Mouse (Mus musculus): ENCODE measurements at regions not wholly inside any gene's neighbourhood (a gene's known extent, or its start where the extent isn't known, plus 50 kb on each side); places are given as distances from the start of the nearest gene placed in this dataset.
"Not testable (repeated sequence)": the region's sequence is repeated elsewhere in the genome, so short reads cannot be mapped to it uniquely, and the experiment has no call there.

- Histone ChIP-seq H3K9me3 (ENCODE audit: control insufficient read depth, low read length) (no peaks in the 10 kb centered on the region), H3K9ac (replicated peaks; ENCODE audit: low read depth, low read length) (no peak overlapping the region), H3K4me1 (replicated peaks; ENCODE audit: control insufficient read depth, insufficient read depth, low read length) (peaks cover 6% of the 10 kb centered on the region; the same call in 1 of the 2 replicates), H3K27ac (ENCODE audit: low read length) (no peak overlapping the region), H3K4me3 (replicated peaks; ENCODE audit: low read length) (no peak overlapping the region), H3K36me3 (ENCODE audit: control insufficient read depth, insufficient read depth) (no peaks in the 10 kb centered on the region), H3K4me2 (ENCODE audit: low read length) (no peak overlapping the region), H3K27me3 (replicated peaks; ENCODE audit: control insufficient read depth, insufficient read depth, low read length) (no peaks in the 10 kb centered on the region)
- WGBS: 66% methylated on average over 2 of the region's 2 CpGs
- ATAC-seq: no peak
Measured at GRCm38 (mm10) chr1:157875006-157875405, 368.5 kb downstream of the Sec16b start.

GRCm38 (mm10) chr1:157877117-157877516, 370.6 kb downstream of the Sec16b start:
- not testable (repeated sequence) for H3K27me3 ChIP-seq (replicated peaks; ENCODE audit: control insufficient read depth, insufficient read depth, low read length); H3K9ac ChIP-seq (replicated peaks; ENCODE audit: low read depth, low read length); H3K27ac ChIP-seq (ENCODE audit: low read length); H3K4me3 ChIP-seq (replicated peaks; ENCODE audit: low read length); H3K4me1 ChIP-seq (replicated peaks; ENCODE audit: control insufficient read depth, insufficient read depth, low read length); ATAC-seq; H3K36me3 ChIP-seq (ENCODE audit: control insufficient read depth, insufficient read depth); H3K4me2 ChIP-seq (ENCODE audit: low read length); H3K9me3 ChIP-seq (ENCODE audit: control insufficient read depth, low read length)
- 100% methylated on average over 2 of the region's 4 CpGs for WGBS

- no peak overlapping the region; the same call in 1 of the 2 replicates for H3K27ac ChIP-seq (ENCODE audit: low read length)
- peaks cover 30% of the 10 kb centered on the region for H3K4me1 ChIP-seq (replicated peaks; ENCODE audit: control insufficient read depth, insufficient read depth, low read length)
- no peaks in the 10 kb centered on the region for H3K27me3 ChIP-seq (replicated peaks; ENCODE audit: control insufficient read depth, insufficient read depth, low read length)
- no peaks in the 10 kb centered on the region for H3K36me3 ChIP-seq (ENCODE audit: control insufficient read depth, insufficient read depth)
- no peak overlapping the region for H3K4me3 ChIP-seq (replicated peaks; ENCODE audit: low read length)
- ATAC-seq: peak; percentile 35; the same call in 1 of the 2 replicates
- no peak overlapping the region for H3K4me2 ChIP-seq (ENCODE audit: low read length)
- WGBS: 15% methylated on average over 1 of the region's 1 CpGs
- no peaks in the 10 kb centered on the region for H3K9me3 ChIP-seq (ENCODE audit: control insufficient read depth, low read length)
- H3K9ac ChIP-seq (replicated peaks; ENCODE audit: low read depth, low read length): no peak overlapping the region
Measured at GRCm38 (mm10) chr1:157887146-157887545, 380.6 kb downstream of the Sec16b start.

- 67% methylated on average over 7 of the region's 7 CpGs for WGBS
- H3K27me3 ChIP-seq (replicated peaks; ENCODE audit: control insufficient read depth, insufficient read depth, low read length): no peaks in the 10 kb centered on the region
- no peaks in the 10 kb centered on the region for H3K9me3 ChIP-seq (ENCODE audit: control insufficient read depth, low read length)
- ATAC-seq: peak; percentile 94
- H3K4me2 ChIP-seq (ENCODE audit: low read length): no peak overlapping the region
- H3K4me1 ChIP-seq (replicated peaks; ENCODE audit: control insufficient read depth, insufficient read depth, low read length): peaks cover 32% of the 10 kb centered on the region
- H3K36me3 ChIP-seq (ENCODE audit: control insufficient read depth, insufficient read depth): no peaks in the 10 kb centered on the region
- peak overlapping the region; percentile 67 for H3K27ac ChIP-seq (ENCODE audit: low read length)
- H3K4me3 ChIP-seq (replicated peaks; ENCODE audit: low read length): no peak overlapping the region
- H3K9ac ChIP-seq (replicated peaks; ENCODE audit: low read depth, low read length): no peak overlapping the region
Measured at GRCm38 (mm10) chr1:157888573-157888972, 382.0 kb downstream of the Sec16b start.

GRCm38 (mm10) chr1:157906168-157906567, 399.6 kb downstream of the Sec16b start:
- H3K27me3 ChIP-seq (replicated peaks; ENCODE audit: control insufficient read depth, insufficient read depth, low read length): no peaks in the 10 kb centered on the region
- H3K9ac ChIP-seq (replicated peaks; ENCODE audit: low read depth, low read length): no peak overlapping the region
- ATAC-seq: no peak
- H3K4me3 ChIP-seq (replicated peaks; ENCODE audit: low read length): no peak overlapping the region
- no peaks in the 10 kb centered on the region for H3K36me3 ChIP-seq (ENCODE audit: control insufficient read depth, insufficient read depth)
- no peaks in the 10 kb centered on the region for H3K4me1 ChIP-seq (replicated peaks; ENCODE audit: control insufficient read depth, insufficient read depth, low read length)
- WGBS: 83% methylated on average over 2 of the region's 2 CpGs
- no peak overlapping the region for H3K4me2 ChIP-seq (ENCODE audit: low read length)
- H3K27ac ChIP-seq (ENCODE audit: low read length): no peak overlapping the region
- no peaks in the 10 kb centered on the region for H3K9me3 ChIP-seq (ENCODE audit: control insufficient read depth, low read length)

- Histone ChIP-seq H3K36me3 (ENCODE audit: control insufficient read depth, insufficient read depth) (no peaks in the 10 kb centered on the region), H3K4me2 (ENCODE audit: low read length) (no peak overlapping the region), H3K27ac (ENCODE audit: low read length) (peak overlapping the region; percentile 88), H3K9ac (replicated peaks; ENCODE audit: low read depth, low read length) (no peak overlapping the region), H3K27me3 (replicated peaks; ENCODE audit: control insufficient read depth, insufficient read depth, low read length) (no peaks in the 10 kb centered on the region), H3K9me3 (ENCODE audit: control insufficient read depth, low read length) (no peaks in the 10 kb centered on the region), H3K4me3 (replicated peaks; ENCODE audit: low read length) (no peak overlapping the region), H3K4me1 (replicated peaks; ENCODE audit: control insufficient read depth, insufficient read depth, low read length) (peaks cover 26% of the 10 kb centered on the region)
- ATAC-seq: peak; percentile 86
- WGBS: 21% methylated on average over 1 of the region's 1 CpGs
Measured at GRCm38 (mm10) chr1:157937800-157938348, 418.3 kb downstream of the Brinp2 start.

- WGBS: 38% methylated on average over 1 of the region's 1 CpGs
- Histone ChIP-seq H3K27me3 (replicated peaks; ENCODE audit: control insufficient read depth, insufficient read depth, low read length) (no peaks in the 10 kb centered on the region), H3K4me3 (replicated peaks; ENCODE audit: low read length) (no peak overlapping the region), H3K4me2 (ENCODE audit: low read length) (no peak overlapping the region), H3K27ac (ENCODE audit: low read length) (peak overlapping the region; percentile 82), H3K9ac (replicated peaks; ENCODE audit: low read depth, low read length) (no peak overlapping the region), H3K36me3 (ENCODE audit: control insufficient read depth, insufficient read depth) (no peaks in the 10 kb centered on the region), H3K4me1 (replicated peaks; ENCODE audit: control insufficient read depth, insufficient read depth, low read length) (peaks cover 26% of the 10 kb centered on the region), H3K9me3 (ENCODE audit: control insufficient read depth, low read length) (no peaks in the 10 kb centered on the region)
- ATAC-seq: peak; percentile 58
Measured at GRCm38 (mm10) chr1:157939516-157939915, 416.6 kb downstream of the Brinp2 start.

- H3K4me1 ChIP-seq (replicated peaks; ENCODE audit: control insufficient read depth, insufficient read depth, low read length): peaks cover 26% of the 10 kb centered on the region
- H3K4me2 ChIP-seq (ENCODE audit: low read length): no peak overlapping the region
- no peaks in the 10 kb centered on the region for H3K9me3 ChIP-seq (ENCODE audit: control insufficient read depth, low read length)
- H3K27me3 ChIP-seq (replicated peaks; ENCODE audit: control insufficient read depth, insufficient read depth, low read length): no peaks in the 10 kb centered on the region
- H3K36me3 ChIP-seq (ENCODE audit: control insufficient read depth, insufficient read depth): no peaks in the 10 kb centered on the region
- 12% methylated on average over 3 of the region's 3 CpGs for WGBS
- H3K27ac ChIP-seq (ENCODE audit: low read length): peak overlapping the region; percentile 94
- ATAC-seq: peak; percentile 76
- H3K9ac ChIP-seq (replicated peaks; ENCODE audit: low read depth, low read length): no peak overlapping the region
- no peak overlapping the region for H3K4me3 ChIP-seq (replicated peaks; ENCODE audit: low read length)
Measured at GRCm38 (mm10) chr1:157940331-157940758, 415.8 kb downstream of the Brinp2 start.

- Histone ChIP-seq H3K4me2 (ENCODE audit: low read length) (no peak overlapping the region), H3K9ac (replicated peaks; ENCODE audit: low read depth, low read length) (no peak overlapping the region), H3K9me3 (ENCODE audit: control insufficient read depth, low read length) (no peaks in the 10 kb centered on the region), H3K4me3 (replicated peaks; ENCODE audit: low read length) (no peak overlapping the region), H3K4me1 (replicated peaks; ENCODE audit: control insufficient read depth, insufficient read depth, low read length) (no peaks in the 10 kb centered on the region), H3K36me3 (ENCODE audit: control insufficient read depth, insufficient read depth) (no peaks in the 10 kb centered on the region), H3K27me3 (replicated peaks; ENCODE audit: control insufficient read depth, insufficient read depth, low read length) (no peaks in the 10 kb centered on the region), H3K27ac (ENCODE audit: low read length) (no peak overlapping the region)
- 59% methylated on average over 4 of the region's 4 CpGs for WGBS
- no peak for ATAC-seq
Measured at GRCm38 (mm10) chr1:157957506-157957905, 398.6 kb downstream of the Brinp2 start.

- H3K36me3 ChIP-seq (ENCODE audit: control insufficient read depth, insufficient read depth): no peaks in the 10 kb centered on the region
- no peak overlapping the region for H3K9ac ChIP-seq (replicated peaks; ENCODE audit: low read depth, low read length)
- peak; percentile 40; the same call in 1 of the 2 replicates for ATAC-seq
- H3K4me3 ChIP-seq (replicated peaks; ENCODE audit: low read length): no peak overlapping the region
- H3K9me3 ChIP-seq (ENCODE audit: control insufficient read depth, low read length): no peaks in the 10 kb centered on the region
- H3K27me3 ChIP-seq (replicated peaks; ENCODE audit: control insufficient read depth, insufficient read depth, low read length): no peaks in the 10 kb centered on the region
- 44% methylated on average over 3 of the region's 3 CpGs for WGBS
- H3K4me2 ChIP-seq (ENCODE audit: low read length): no peak overlapping the region
- no peak overlapping the region for H3K27ac ChIP-seq (ENCODE audit: low read length)
- H3K4me1 ChIP-seq (replicated peaks; ENCODE audit: control insufficient read depth, insufficient read depth, low read length): peaks cover 5% of the 10 kb centered on the region; the same call in 1 of the 2 replicates
Measured at GRCm38 (mm10) chr1:157964461-157964860, 391.7 kb downstream of the Brinp2 start.
